Mouse (Mus musculus) gastrocnemius, postnatal 10 days (tissue): ENCODE results near the gene Rnf2. TPM values are rescaled to one million over a fixed set of nuclear protein-coding genes. Genes with fewer than 3 reads are reported as not detected.

Experiments
- microRNA-seq, 2 experiments: library from miRNA; unstranded; fragments of <30 nt; microRNA quantifications; one replicate each; pipeline ENCODE4 v1.2.0; 2021
- total RNA-seq, 2 experiments: library from RNA; stranded (reverse); gene quantifications; 2 replicates each; pipeline ENCODE4 v1.2.3; 2021

The Rnf2 gene
- total RNA-seq, 2 experiments from 2014 or later, result 21.6 to 29.0 TPM

Small RNAs within 50 kb of the gene (microRNA-seq; reads per million reads assigned to microRNA genes)
- 0 reads per million in 2 experiments for gene Mir7682

Other genes with a start within 250 kb of the Rnf2 start
- gene Ivns1abp, start 156.5 kb downstream of the Rnf2 start, total RNA-seq, result 100 to 1,000 TPM; 107 to 127 TPM
- gene Swt1, start 72.5 kb downstream of the Rnf2 start, total RNA-seq, result 1 to 10 TPM; 6.2 to 8.6 TPM
- gene Trmt1l, start 72.4 kb downstream of the Rnf2 start, total RNA-seq, result 10 to 100 TPM; 10.0 to 14.0 TPM
- gene Fam129a, start 70.2 kb upstream of the Rnf2 start, total RNA-seq, result 10 to 100 TPM; 35.8 to 45.5 TPM